Mouse (Mus musculus): ENCODE measurements around the gene Zfp335.

GRCm38 (mm10) chr2:164882619-164883018 is 28.9 kb downstream of the Zfp335 start:
- TF ChIP-seq CTCF (IDR thresholded peaks at IDR 0.05; ENCODE audit: low read depth, low read length): no peak
- no peak for TF ChIP-seq GATA1 (IDR thresholded peaks at IDR 0.05; ENCODE audit: borderline replicate concordance, low read length)
- TF ChIP-seq GATA2 (IDR thresholded peaks at IDR 0.05; ENCODE audit: borderline replicate concordance, low read depth, low read length): no peak
- TF ChIP-seq TAL1 (conservative IDR thresholded peaks at IDR 0.05; ENCODE audit: low read depth, low read length): no peak
- TF ChIP-seq POLR2AphosphoS5 (IDR thresholded peaks at IDR 0.05; ENCODE audit: insufficient replicate concordance, low read depth, low read length): no peak
